Comparison of ENCODE assay signal across 8 mouse cellular contexts in genomic region chr4:133967866-133968149, GRCm38 (mm10). TPM values are rescaled to one million over a fixed set of nuclear protein-coding genes. Genes with fewer than 3 reads are reported as not detected.
DNase-seq lines count a peak whose midpoint lies in the region; ATAC-seq and TF ChIP-seq lines count a peak whose summit lies in the region.

No protein-coding gene starts in this region.

- H3K9ac ChIP-seq in heart, embryonic 13.5 days, result peak overlapping the region; percentile 98
- H3K9ac ChIP-seq in liver, embryonic 11.5 days (ENCODE audit: low read depth, low read length), result peak overlapping the region; percentile 99

- peak overlapping the region; percentile 65 for H3K27ac ChIP-seq in brown adipose tissue, adult 24 weeks (replicated peaks; ENCODE audit: low read depth, low read length)
- peak overlapping the region; percentile 99 for H3K27ac ChIP-seq in heart, embryonic 13.5 days (replicated peaks)
- peak overlapping the region; percentile 100 for H3K27ac ChIP-seq in liver, embryonic 11.5 days (ENCODE audit: low read depth, low read length)

- peak overlapping the region; percentile 74 for H3ac ChIP-seq in myocyte (ENCODE audit: control insufficient read depth, insufficient read length)

- ATAC-seq in CD4-positive, CD25-positive, alpha-beta regulatory T cell, adult 4 months, result peak; percentile 76
- ATAC-seq in erythroid progenitor cell, adult 5-6 weeks (replicated peaks; ENCODE audit: low FRiP score, poor library complexity, severe bottlenecking), result peak; percentile 58
- ATAC-seq in heart, embryonic 13.5 days (ENCODE audit: extremely low read depth, insufficient number of reproducible peaks, low FRiP score, low TSS enrichment), result peak; percentile 70
- peak; percentile 83 for ATAC-seq in liver, embryonic 11.5 days (replicated peaks; ENCODE audit: low FRiP score)

- no peak for TF ChIP-seq POLR2A in myocyte (IDR thresholded peaks at IDR 0.05; ENCODE audit: insufficient read length, low read depth)

- peak overlapping the region; percentile 96 for H3K4me2 ChIP-seq in heart, embryonic 13.5 days
- peak overlapping the region; percentile 90 for H3K4me2 ChIP-seq in liver, embryonic 11.5 days
- peak overlapping the region; percentile 87 for H3K4me2 ChIP-seq in myocyte (ENCODE audit: low read depth)

- H3K27me3 ChIP-seq in heart, embryonic 13.5 days (replicated peaks), result no peaks in the 10 kb centered on the region
- H3K27me3 ChIP-seq in liver, embryonic 11.5 days (replicated peaks; ENCODE audit: control insufficient read depth, insufficient read depth, low read length), result no peaks in the 10 kb centered on the region
- no peaks in the 10 kb centered on the region for H3K27me3 ChIP-seq in myocyte (ENCODE audit: control insufficient read depth, insufficient read depth, insufficient read length)
- H3K27me3 ChIP-seq in splenic B cell, adult 2 months (ENCODE audit: control insufficient read depth, insufficient read depth, low read length, poor library complexity, severe bottlenecking), result no peaks in the 10 kb centered on the region

- DNase-seq in kidney, postnatal 10 days, result peak; percentile 97
- DNase-seq in liver, embryonic 11.5 days (ENCODE audit: low spot score), result peak; percentile 94
- peak; percentile 89 for DNase-seq in splenic B cell, adult 2 months (ENCODE audit: low read depth, low spot score)

- peaks cover 61% of the 10 kb centered on the region for H3K36me3 ChIP-seq in heart, embryonic 13.5 days
- H3K36me3 ChIP-seq in liver, embryonic 11.5 days (ENCODE audit: control insufficient read depth, insufficient read depth, low read length), result peaks cover 26% of the 10 kb centered on the region
- H3K36me3 ChIP-seq in myocyte (ENCODE audit: control insufficient read depth, insufficient read depth), result peaks cover 11% of the 10 kb centered on the region
- H3K36me3 ChIP-seq in splenic B cell, adult 2 months (ENCODE audit: control insufficient read depth, insufficient read depth, low read length, poor library complexity, severe bottlenecking), result peaks cover 6% of the 10 kb centered on the region; the same call in 1 of the 2 replicates

- peak overlapping the region; percentile 77 for H3K4me3 ChIP-seq in brown adipose tissue, adult 24 weeks (ENCODE audit: insufficient read depth, low read depth, low read length)
- H3K4me3 ChIP-seq in heart, embryonic 13.5 days, result peak overlapping the region; percentile 75
- H3K4me3 ChIP-seq in liver, embryonic 11.5 days (ENCODE audit: low read depth, low read length), result peak overlapping the region; percentile 80
- H3K4me3 ChIP-seq in myocyte, result peak overlapping the region; percentile 52

- no peaks in the 10 kb centered on the region; the same call in 1 of the 2 replicates for H3K4me1 ChIP-seq in brown adipose tissue, adult 24 weeks (ENCODE audit: control insufficient read depth, insufficient read depth, insufficient read length, low read length)
- peaks cover 26% of the 10 kb centered on the region for H3K4me1 ChIP-seq in heart, embryonic 13.5 days
- peaks cover 26% of the 10 kb centered on the region for H3K4me1 ChIP-seq in liver, embryonic 11.5 days (replicated peaks; ENCODE audit: control insufficient read depth, insufficient read depth, low read length)

- H3K79me2 ChIP-seq in myocyte (ENCODE audit: control insufficient read depth, insufficient read depth), result peaks cover 14% of the 10 kb centered on the region

- 1% methylated on average over 28 of the region's 29 CpGs for WGBS in heart, embryonic 13.5 days
- WGBS in liver, embryonic 11.5 days, result 1% methylated on average over 29 of the region's 29 CpGs

- H3K9me3 ChIP-seq in heart, embryonic 13.5 days, result no peaks in the 10 kb centered on the region
- H3K9me3 ChIP-seq in liver, embryonic 11.5 days (ENCODE audit: control insufficient read depth, low read length), result no peaks in the 10 kb centered on the region

TF ChIP-seq in myocyte, 11 proteins besides CTCF, POLR2A, EP300 and RAD21:
- TF ChIP-seq TCF12 (IDR thresholded peaks at IDR 0.05; ENCODE audit: insufficient read depth, poor library complexity, severe bottlenecking) (no peak), USF1 (IDR thresholded peaks at IDR 0.05; ENCODE audit: low read depth) (peak; percentile 96), E2F4 (IDR thresholded peaks at IDR 0.05; ENCODE audit: insufficient read depth) (no peak), SRF (IDR thresholded peaks at IDR 0.05; ENCODE audit: control insufficient read depth, insufficient read length, low read depth) (no peak)

RNA-seq across cellular contexts. Expression of gene Hmgn2, which starts 0.6 kb away (rescaled TPM):
- 100 to 1,000 TPM; 379 to 453 TPM for polyA plus RNA-seq in CD4-positive, CD25-positive, alpha-beta regulatory T cell, adult 4 months (2017; shearing (Covaris generic))
- polyA plus RNA-seq in brown adipose tissue, adult 24 weeks (2012; ENCODE audit: insufficient read depth, insufficient read length, missing spikeins), result 63.7 and 65.2 TPM in 2 replicates
- total RNA-seq in erythroid progenitor cell, adult 5-6 weeks (2015; ENCODE audit: low replicate concordance), result 1,062 and 1,086 TPM in 2 replicates
- total RNA-seq in erythroid progenitor cell, adult 5-6 weeks (2017; ENCODE audit: low replicate concordance), result 532 and 653 TPM in 2 replicates
- 1,526 and 1,676 TPM in 2 replicates for polyA plus RNA-seq in heart, embryonic 13.5 days (2015; fragmentation: Nextera tagmentation; extraction: Ambion mirVana)
- 1,890 and 1,897 TPM in 2 replicates for polyA plus RNA-seq in liver, embryonic 11.5 days (2014; fragmentation: Nextera tagmentation; extraction: Ambion mirVana)
- polyA plus RNA-seq in myocyte (2012; fragmentation: generic; extraction: Trizol), result 108 TPM

RNA-seq across cellular contexts. Expression of gene Dhdds, which starts 32.9 kb away (rescaled TPM):
- polyA plus RNA-seq in CD4-positive, CD25-positive, alpha-beta regulatory T cell, adult 4 months (2017; shearing (Covaris generic)), result 10 to 100 TPM; 23.5 to 24.3 TPM
- polyA plus RNA-seq in brown adipose tissue, adult 24 weeks (2012; ENCODE audit: insufficient read depth, insufficient read length, missing spikeins), result 17.2 and 19.6 TPM in 2 replicates
- 9.4 and 10.1 TPM in 2 replicates for total RNA-seq in erythroid progenitor cell, adult 5-6 weeks (2015; ENCODE audit: low replicate concordance)
- total RNA-seq in erythroid progenitor cell, adult 5-6 weeks (2017; ENCODE audit: low replicate concordance), result 10.1 and 12.1 TPM in 2 replicates
- 31.0 and 33.6 TPM in 2 replicates for polyA plus RNA-seq in heart, embryonic 13.5 days (2015; fragmentation: Nextera tagmentation; extraction: Ambion mirVana)
- polyA plus RNA-seq in liver, embryonic 11.5 days (2014; fragmentation: Nextera tagmentation; extraction: Ambion mirVana), result 30.9 and 39.0 TPM in 2 replicates
- 30.5 TPM for polyA plus RNA-seq in myocyte (2012; fragmentation: generic; extraction: Trizol)

RNA-seq across cellular contexts. Expression of gene Lin28a, which starts 50.8 kb away (rescaled TPM):
- not detected for polyA plus RNA-seq in CD4-positive, CD25-positive, alpha-beta regulatory T cell, adult 4 months (2017; shearing (Covaris generic))
- not detected in 2 replicates for polyA plus RNA-seq in brown adipose tissue, adult 24 weeks (2012; ENCODE audit: insufficient read depth, insufficient read length, missing spikeins)
- total RNA-seq in erythroid progenitor cell, adult 5-6 weeks (2015; ENCODE audit: low replicate concordance), result 1.1 and 2.1 TPM in 2 replicates
- total RNA-seq in erythroid progenitor cell, adult 5-6 weeks (2017; ENCODE audit: low replicate concordance), result 1.0 and 2.2 TPM in 2 replicates
- 0.25 and 0.27 TPM in 2 replicates for polyA plus RNA-seq in heart, embryonic 13.5 days (2015; fragmentation: Nextera tagmentation; extraction: Ambion mirVana)
- 5.8 TPM in 2 replicates for polyA plus RNA-seq in liver, embryonic 11.5 days (2014; fragmentation: Nextera tagmentation; extraction: Ambion mirVana)
- polyA plus RNA-seq in myocyte (2012; fragmentation: generic; extraction: Trizol), result 0.16 TPM

Comparison
In these comparisons a context has a peak if more than half of its experiments do, and no peak if none do; other contexts are left out.
1. Peak in every context shown above with its lines: DNase-seq, ATAC-seq, H3K4me3 ChIP-seq and H3K27ac ChIP-seq.